Mouse (Mus musculus) kidney, embryonic 15.5 days (tissue): ENCODE data around the gene 2310011J03Rik. TPM values are rescaled to one million over a fixed set of nuclear protein-coding genes. Genes with fewer than 3 reads are reported as not detected.
A peak's percentile ranks its signal among the peaks of the same experiment; 100 is the strongest.

ENCODE experiments used
- ATAC-seq: fragments of 200-750 bp; cut with Nextera tagmentation; replicated peaks from 2 replicates; pipeline ENCODE4 v1.8.0; 2017; ENCODE audit warnings: moderate TSS enrichment; ENCODE audit not compliant: low FRiP score
- H3K27ac ChIP-seq: fragments of 300-500 bp; sonication (generic); 2 replicates; pipeline ENCODE4 v1.5.1; 2015; ENCODE audit warnings: mild to moderate bottlenecking, inconsistent platforms
- H3K27me3 ChIP-seq: fragments of 300-500 bp; sonication (generic); 2 replicates; pipeline ENCODE4 v1.6.1; 2015; ENCODE audit warnings: inconsistent platforms
- H3K36me3 ChIP-seq: fragments of 300-500 bp; sonication (generic); 2 replicates; pipeline ENCODE4 v1.6.1; 2015; ENCODE audit warnings: inconsistent platforms
- H3K4me1 ChIP-seq: fragments of 300-500 bp; sonication (generic); 2 replicates; pipeline ENCODE4 v1.6.1; 2015; ENCODE audit warnings: inconsistent platforms
- H3K4me2 ChIP-seq: fragments of 300-500 bp; sonication (generic); 2 replicates; pipeline ENCODE4 v1.6.1; 2015; ENCODE audit warnings: moderate library complexity, mild to moderate bottlenecking, inconsistent platforms
- H3K4me3 ChIP-seq: fragments of 300-500 bp; sonication (generic); replicated peaks from 2 replicates; pipeline ENCODE4 v1.5.1; 2015; ENCODE audit warnings: mild to moderate bottlenecking, inconsistent platforms
- H3K9ac ChIP-seq: fragments of 300-500 bp; sonication (generic); 2 replicates; pipeline ENCODE4 v1.6.1; 2015; ENCODE audit warnings: mild to moderate bottlenecking, inconsistent platforms
- H3K9me3 ChIP-seq: fragments of 300-500 bp; sonication (generic); replicated peaks from 2 replicates; pipeline ENCODE4 v1.6.1; 2016; ENCODE audit warnings: inconsistent platforms
- WGBS: fragments of 180-500 bp; shearing (Covaris S2); methylation state at CpG from one replicate; pipeline ENCODE4 v1.1.7; 2015; ENCODE audit warnings: mixed read lengths; 5-methylcytosine and 5-hydroxymethylcytosine counted together
- polyA plus RNA-seq: library from polyadenylated mRNA; unstranded; fragments of >200 nt; fragmentation: Nextera tagmentation; extraction: Ambion mirVana; gene quantifications from 2 replicates; pipeline ENCODE4 v1.2.1, GENCODE M21; 2015

2310011J03Rik gene
- polyA plus RNA-seq, 1 experiment from 2014 or later = 52.7 TPM

DNA sequence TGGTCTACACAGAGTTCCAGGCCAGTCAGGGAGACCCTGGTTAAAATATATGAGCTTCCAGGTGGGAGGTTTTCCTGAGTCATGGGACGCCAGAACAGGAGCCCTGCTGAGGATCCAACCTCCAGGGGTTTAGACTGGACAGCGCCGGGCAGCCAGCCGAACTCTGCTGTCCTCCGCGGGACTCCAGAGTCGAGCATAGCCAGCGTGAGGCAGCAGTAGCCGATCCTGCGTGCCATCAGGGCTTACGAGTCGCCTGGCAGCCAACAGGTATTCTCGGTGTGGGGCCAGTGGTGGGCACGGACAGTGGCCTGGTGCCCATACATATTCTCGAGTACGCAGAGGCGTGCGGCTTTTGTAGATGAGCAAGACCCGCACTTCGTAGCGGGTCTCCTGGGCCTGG lies 20.7 kb upstream of the 2310011J03Rik start:
- no peaks in the 10 kb centered on the region for H3K9me3 ChIP-seq
- H3K36me3 ChIP-seq = no peaks in the 10 kb centered on the region
- H3K9ac ChIP-seq = no peak overlapping the region
- H3K27ac ChIP-seq = no peak overlapping the region
- ATAC-seq = no peak
- peaks cover 52% of the 10 kb centered on the region for H3K4me1 ChIP-seq
- WGBS = 15% methylated on average over 21 of the region's 21 CpGs
- no peak overlapping the region for H3K4me3 ChIP-seq
- H3K27me3 ChIP-seq = peaks cover 67% of the 10 kb centered on the region
- no peak overlapping the region for H3K4me2 ChIP-seq

DNA sequence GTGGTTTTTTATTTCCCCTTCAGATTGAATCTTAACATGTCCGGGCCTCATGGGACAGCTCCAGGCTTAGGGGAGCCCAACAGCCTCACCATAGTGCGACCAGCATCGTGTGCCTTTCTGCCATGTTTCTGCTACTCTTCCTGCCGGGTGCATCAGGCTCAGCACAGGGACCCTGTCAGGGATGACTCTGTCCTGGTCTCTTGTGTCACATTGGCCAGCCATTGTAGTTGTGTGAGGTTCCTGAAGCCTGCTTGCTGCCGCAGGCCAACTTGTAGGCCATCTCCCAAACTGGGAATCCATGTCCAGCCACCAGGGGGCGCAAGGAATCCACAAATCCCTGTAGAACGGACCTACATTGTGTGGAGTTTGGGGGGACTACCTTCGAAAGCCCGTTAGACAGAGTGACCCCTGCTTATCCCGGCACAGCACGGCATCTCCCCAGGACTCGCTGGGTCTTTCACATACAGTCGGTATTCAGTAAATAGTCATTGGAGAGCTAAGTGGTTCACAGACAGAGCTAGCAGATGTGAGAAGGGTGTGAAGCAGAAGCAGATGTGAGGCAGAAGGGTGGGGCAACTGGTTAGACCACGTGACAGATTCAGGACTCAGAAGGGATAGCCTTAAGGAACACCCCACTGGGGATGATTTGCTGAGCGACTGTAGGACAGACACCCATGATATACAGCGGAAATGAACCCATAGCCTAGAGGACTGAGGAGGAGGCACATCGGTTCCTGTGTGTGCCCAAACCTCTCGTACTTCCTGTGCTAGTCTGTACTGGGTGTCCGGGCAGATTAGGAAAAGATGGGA lies 19.8 kb upstream of the 2310011J03Rik start:
- 20% methylated on average over 19 of the region's 19 CpGs for WGBS
- H3K4me2 ChIP-seq = peak overlapping the region; percentile 25; the same call in 1 of the 2 replicates
- H3K4me1 ChIP-seq = peaks cover 48% of the 10 kb centered on the region
- no peak for ATAC-seq
- no peak overlapping the region for H3K9ac ChIP-seq
- no peaks in the 10 kb centered on the region for H3K9me3 ChIP-seq
- no peaks in the 10 kb centered on the region for H3K36me3 ChIP-seq
- peaks cover 58% of the 10 kb centered on the region for H3K27me3 ChIP-seq
- H3K4me3 ChIP-seq = peak overlapping the region; percentile 10
- no peak overlapping the region for H3K27ac ChIP-seq

DNA sequence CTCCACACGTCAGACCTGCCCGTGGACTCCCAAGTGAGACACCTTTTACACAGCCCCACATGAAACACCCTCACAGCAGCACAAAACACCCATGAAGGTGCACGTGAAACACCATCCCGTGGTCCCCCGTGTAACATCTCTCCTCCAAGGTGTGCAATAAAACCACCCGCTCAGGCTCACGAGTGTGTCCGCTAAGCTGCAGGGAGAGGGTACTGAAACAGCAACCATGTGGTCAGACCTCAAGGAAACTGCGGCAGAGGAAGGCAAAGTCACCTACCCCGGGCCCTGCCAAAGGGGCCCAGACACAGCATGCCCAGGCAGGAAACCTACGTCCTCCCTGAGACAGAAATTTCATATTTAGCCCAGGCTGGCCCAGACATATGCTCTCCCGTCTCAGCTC lies 15.9 kb upstream of the 2310011J03Rik start:
- H3K9ac ChIP-seq = no peak overlapping the region
- peaks cover 10% of the 10 kb centered on the region for H3K4me1 ChIP-seq
- peaks cover 35% of the 10 kb centered on the region for H3K27me3 ChIP-seq
- no peak for ATAC-seq
- H3K4me3 ChIP-seq = no peak overlapping the region
- H3K27ac ChIP-seq = no peak overlapping the region
- no peaks in the 10 kb centered on the region for H3K36me3 ChIP-seq
- no peak overlapping the region for H3K4me2 ChIP-seq
- H3K9me3 ChIP-seq = no peaks in the 10 kb centered on the region
- WGBS = 83% methylated on average over 12 of the region's 12 CpGs

- peaks cover 26% of the 10 kb centered on the region for H3K4me1 ChIP-seq
- WGBS = 82% methylated on average over 5 of the region's 5 CpGs
- H3K9me3 ChIP-seq = no peaks in the 10 kb centered on the region
Measured at GRCm38 (mm10) chr10:80332525-80332989, 12.2 kb upstream of the 2310011J03Rik start.

GRCm38 (mm10) chr10:80331636-80332524 lies 11.5 kb upstream of the 2310011J03Rik start:
- 58% methylated on average over 10 of the region's 10 CpGs for WGBS
- no peak overlapping the region for H3K27ac ChIP-seq

More at GRCm38 (mm10) chr10:80332525-80332989, 12.2 kb upstream of the 2310011J03Rik start:
- Histone ChIP-seq H3K27ac (no peak overlapping the region), H3K4me2 (no peak overlapping the region), H3K9ac (no peak overlapping the region), H3K27me3 (peaks cover 24% of the 10 kb centered on the region), H3K4me3 (no peak overlapping the region), H3K36me3 (no peaks in the 10 kb centered on the region)
- no peak for ATAC-seq

GRCm38 (mm10) chr10:80330888-80331287 lies 10.6 kb upstream of the 2310011J03Rik start:
- Histone ChIP-seq H3K9me3 (no peaks in the 10 kb centered on the region), H3K36me3 (no peaks in the 10 kb centered on the region), H3K4me3 (peak overlapping the region; percentile 54; the same call in 1 of the 2 replicates), H3K27me3 (peaks cover 24% of the 10 kb centered on the region), H3K9ac (no peak overlapping the region; the same call in 1 of the 2 replicates), H3K4me2 (peak overlapping the region; percentile 89), H3K4me1 (peaks cover 26% of the 10 kb centered on the region), H3K27ac (no peak overlapping the region)
- no peak for ATAC-seq
- 73% methylated on average over 2 of the region's 2 CpGs for WGBS

More at GRCm38 (mm10) chr10:80331636-80332524, 11.5 kb upstream of the 2310011J03Rik start:
- H3K9ac ChIP-seq = no peak overlapping the region
- peaks cover 24% of the 10 kb centered on the region for H3K27me3 ChIP-seq
- H3K4me3 ChIP-seq = no peak overlapping the region
- peaks cover 26% of the 10 kb centered on the region for H3K4me1 ChIP-seq
- no peak overlapping the region for H3K4me2 ChIP-seq
- no peaks in the 10 kb centered on the region for H3K9me3 ChIP-seq
- H3K36me3 ChIP-seq = no peaks in the 10 kb centered on the region
- ATAC-seq = no peak

DNA sequence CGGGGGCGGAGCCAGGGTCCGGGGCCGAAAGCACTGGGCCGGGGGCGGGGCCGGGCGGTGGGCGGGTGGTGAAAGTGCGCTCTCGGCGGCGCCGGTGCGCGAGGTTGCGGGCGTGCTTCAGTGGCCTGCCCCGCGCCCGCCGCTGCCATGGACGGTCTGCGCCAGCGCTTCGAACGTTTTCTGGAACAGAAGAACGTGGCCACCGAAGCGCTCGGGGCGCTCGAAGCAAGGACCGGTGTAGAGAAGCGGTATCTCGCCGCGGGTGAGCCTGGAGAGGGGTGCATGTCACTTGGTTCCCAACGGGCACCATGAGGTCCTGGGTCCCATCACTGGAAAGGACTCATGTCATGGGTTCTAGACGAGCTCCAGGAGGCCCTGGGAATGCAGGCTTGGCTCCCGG lies 9.7 kb upstream of the 2310011J03Rik start:
- peaks cover 24% of the 10 kb centered on the region for H3K27me3 ChIP-seq
- ATAC-seq = no peak
- peak overlapping the region; percentile 54 for H3K4me3 ChIP-seq
- H3K36me3 ChIP-seq = no peaks in the 10 kb centered on the region
- peak overlapping the region; percentile 89 for H3K4me2 ChIP-seq
- peaks cover 28% of the 10 kb centered on the region for H3K4me1 ChIP-seq
- no peaks in the 10 kb centered on the region for H3K9me3 ChIP-seq
- 1% methylated on average over 41 of the region's 41 CpGs for WGBS
- H3K27ac ChIP-seq = no peak overlapping the region
- peak overlapping the region; percentile 47 for H3K9ac ChIP-seq

- no peaks in the 10 kb centered on the region for H3K36me3 ChIP-seq
- H3K9ac ChIP-seq = peak within 1 kb of the TSS; percentile 47
- H3K9me3 ChIP-seq = no peaks in the 10 kb centered on the region
- WGBS = 4% methylated on average over 36 of the region's 36 CpGs
- peak within 1 kb of the TSS; percentile 29 for H3K27ac ChIP-seq
- peak within 1 kb of the TSS; percentile 89 for H3K4me2 ChIP-seq
- H3K4me3 ChIP-seq = peak within 1 kb of the TSS; percentile 54
- peaks cover 24% of the 10 kb centered on the region for H3K27me3 ChIP-seq
- ATAC-seq = peak; percentile 95
- peaks cover 31% of the 10 kb centered on the region for H3K4me1 ChIP-seq
Measured at GRCm38 (mm10) chr10:80329273-80330081, 9.1 kb upstream of the 2310011J03Rik start, which contains the start of the genes Pcsk4 and Reep6. Gene Pcsk4 (minus strand): TSS chr10:80329498. Gene Reep6 (plus strand): TSS chr10:80329953.

GRCm38 (mm10) chr10:80325045-80325444 lies 4.7 kb upstream of the 2310011J03Rik start:
- ATAC-seq = no peak
- 81% methylated on average over 21 of the region's 21 CpGs for WGBS

GRCm38 (mm10) chr10:80324120-80325037 lies 4.0 kb upstream of the 2310011J03Rik start:
- WGBS = 76% methylated on average over 17 of the region's 17 CpGs

More at GRCm38 (mm10) chr10:80325045-80325444, 4.7 kb upstream of the 2310011J03Rik start:
- no peaks in the 10 kb centered on the region for H3K9me3 ChIP-seq
- H3K4me3 ChIP-seq = no peak overlapping the region
- H3K4me2 ChIP-seq = no peak overlapping the region
- H3K27me3 ChIP-seq = no peaks in the 10 kb centered on the region
- H3K27ac ChIP-seq = no peak overlapping the region
- H3K9ac ChIP-seq = no peak overlapping the region
- no peaks in the 10 kb centered on the region for H3K36me3 ChIP-seq
- peaks cover 52% of the 10 kb centered on the region for H3K4me1 ChIP-seq

More at GRCm38 (mm10) chr10:80324120-80325037, 4.0 kb upstream of the 2310011J03Rik start:
- ATAC-seq = no peak
- peaks cover 51% of the 10 kb centered on the region for H3K4me1 ChIP-seq
- H3K27me3 ChIP-seq = no peaks in the 10 kb centered on the region
- peak overlapping the region; percentile 58 for H3K4me3 ChIP-seq
- H3K27ac ChIP-seq = 0 out of 2 replicates have a peak overlapping the region, but pooled peaks have one; percentile 52
- H3K4me2 ChIP-seq = peak overlapping the region; percentile 92
- H3K36me3 ChIP-seq = no peaks in the 10 kb centered on the region
- no peaks in the 10 kb centered on the region for H3K9me3 ChIP-seq
- no peak overlapping the region for H3K9ac ChIP-seq
